Mouse (Mus musculus) brain, embryonic 14.5 days (tissue): ENCODE data around the gene Pltp. TPM values are rescaled to one million over a fixed set of nuclear protein-coding genes. Genes with fewer than 3 reads are reported as not detected.
"Not testable (repeated sequence)": the region's sequence is repeated elsewhere in the genome, so short reads cannot be mapped to it uniquely, and the experiment has no call there.

Experiments
- DNase-seq: peaks from one replicate; pipeline ENCODE4 v3.0.0-alpha.2; 2011; ENCODE audit warnings: low read depth
- CTCF ChIP-seq: fragments of 200-500 bp; IDR thresholded peaks from 2 replicates; pipeline ENCODE4 v1.5.1; 2012; ENCODE audit warnings: inconsistent platforms, mild to moderate bottlenecking, moderate library complexity, borderline replicate concordance; ENCODE audit not compliant: insufficient read depth, insufficient read length; ENCODE audit errors: extremely low read depth
- POLR2A ChIP-seq: fragments of 200-500 bp; IDR thresholded peaks from 2 replicates; pipeline ENCODE4 v1.6.1; 2012; ENCODE audit warnings: mild to moderate bottlenecking, inconsistent platforms, borderline replicate concordance; ENCODE audit not compliant: poor library complexity, insufficient read depth, insufficient read length, severe bottlenecking; ENCODE audit errors: extremely low read depth
- polyA plus RNA-seq: library from polyadenylated mRNA; depleted of rRNA; stranded (reverse); fragments of >200 nt; gene quantifications from 2 replicates; pipeline ENCODE4 v1.2.3, GENCODE M21; 2012

Gene Pltp
- polyA plus RNA-seq, 1 experiment: 109 TPM

DNA sequence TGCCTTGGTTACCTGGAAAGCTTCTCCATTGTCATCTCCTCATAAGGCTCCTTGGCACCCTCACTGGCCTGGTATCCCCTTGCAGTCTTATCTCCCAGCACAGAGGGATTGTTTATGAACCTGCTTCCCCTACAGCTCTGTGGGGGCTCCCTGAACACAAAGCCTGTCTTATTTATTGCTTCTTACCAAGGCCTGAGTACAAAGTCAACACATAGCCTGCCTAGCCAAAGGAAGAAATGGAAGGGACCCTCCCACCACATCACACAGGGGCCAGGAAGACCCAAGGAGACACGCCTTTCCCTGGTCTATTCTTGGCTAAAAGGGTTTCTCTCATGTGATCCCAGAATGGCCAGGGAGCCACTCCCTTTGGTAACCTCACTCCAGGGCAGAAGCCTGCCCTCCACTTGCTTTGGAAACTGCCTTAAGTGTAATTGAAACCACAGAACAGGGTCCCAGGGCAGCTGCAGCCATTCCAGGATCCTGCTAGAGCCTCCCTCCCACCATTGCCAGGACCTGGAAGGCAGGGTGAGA lies 16.8 kb upstream of the Pltp start:
- no peak for DNase-seq
- TF ChIP-seq CTCF: no peak
- no peak for TF ChIP-seq POLR2A

GRCm38 (mm10) chr2:164873621-164874020 lies 16.1 kb upstream of the Pltp start:
- no peak for DNase-seq
- TF ChIP-seq POLR2A: no peak
- no peak for TF ChIP-seq CTCF

- TF ChIP-seq POLR2A (no peak), CTCF (no peak)
- no peak for DNase-seq
Observed at GRCm38 (mm10) chr2:164871602-164872303, 14.2 kb upstream of the Pltp start.

GRCm38 (mm10) chr2:164868491-164868890 lies 11.0 kb upstream of the Pltp start:
- TF ChIP-seq POLR2A (no peak), CTCF (no peak)
- no peak for DNase-seq

GRCm38 (mm10) chr2:164867566-164867965 lies 10.1 kb upstream of the Pltp start:
- no peak for DNase-seq
- TF ChIP-seq CTCF (peak; percentile 54; the same call in 1 of the 2 replicates), POLR2A (no peak)

DNA sequence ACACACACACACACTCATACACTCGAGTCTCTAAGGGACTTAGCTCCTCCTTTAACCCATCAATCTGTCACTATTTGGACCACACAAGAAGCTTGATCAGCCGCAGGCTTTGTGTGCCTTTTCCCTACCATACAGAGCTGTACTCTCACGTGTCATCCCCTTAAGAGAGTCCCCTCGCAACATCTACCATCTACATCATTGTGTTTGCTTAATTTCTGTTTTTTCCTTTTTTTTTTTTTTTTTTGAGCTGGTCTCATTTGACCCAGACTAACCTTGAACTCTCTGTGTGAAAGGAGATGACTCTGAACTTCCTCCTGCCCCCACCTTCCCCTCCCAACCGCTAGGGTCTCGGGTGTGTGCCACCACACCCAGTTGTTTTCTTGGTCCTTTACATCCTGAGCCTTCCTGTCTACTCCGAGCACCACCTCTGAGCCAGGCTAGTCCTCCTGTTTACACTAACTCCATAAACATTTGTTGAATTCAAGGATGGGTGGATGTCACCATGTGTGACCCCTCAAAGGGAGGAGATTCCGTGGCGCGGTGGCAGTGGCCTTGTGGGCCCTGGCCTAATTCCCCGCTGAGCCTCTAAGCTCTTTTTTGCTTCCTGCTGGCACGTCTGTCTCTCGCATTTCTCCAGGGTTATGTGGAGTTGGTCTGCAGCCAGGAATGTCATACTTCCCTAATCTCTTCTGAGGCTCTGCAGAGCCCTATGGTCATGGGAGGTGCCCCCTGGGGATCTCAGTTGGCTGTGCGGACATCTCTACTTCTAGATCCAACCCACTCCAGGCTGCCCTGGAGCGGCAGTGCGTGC lies 9.4 kb upstream of the Pltp start:
- TF ChIP-seq CTCF (no peak), POLR2A (no peak)

DNA sequence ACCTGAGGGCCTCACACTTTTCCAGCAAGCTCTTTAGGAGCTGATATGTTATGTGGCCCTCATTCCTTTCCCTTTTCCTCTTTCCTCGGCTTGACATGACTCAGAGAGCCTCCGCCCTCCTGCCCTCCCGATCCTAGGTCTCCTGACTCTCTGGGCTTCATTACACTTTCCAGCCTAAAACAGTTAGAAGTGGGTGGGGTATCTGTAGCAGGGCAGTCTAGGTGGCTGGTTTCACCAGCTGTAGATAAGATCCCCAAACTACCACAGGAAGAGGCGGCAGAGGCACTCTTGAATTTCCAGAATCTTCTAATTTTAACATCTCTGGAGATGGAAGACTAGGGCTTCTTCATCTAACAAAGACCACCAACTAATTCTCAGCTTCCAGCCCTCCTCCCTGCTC lies 7.1 kb upstream of the Pltp start:
- DNase-seq: no peak
- TF ChIP-seq POLR2A: no peak
- no peak for TF ChIP-seq CTCF

More for the DNA sequence above, 9.4 kb upstream of the Pltp start:
- DNase-seq: no peak

DNA sequence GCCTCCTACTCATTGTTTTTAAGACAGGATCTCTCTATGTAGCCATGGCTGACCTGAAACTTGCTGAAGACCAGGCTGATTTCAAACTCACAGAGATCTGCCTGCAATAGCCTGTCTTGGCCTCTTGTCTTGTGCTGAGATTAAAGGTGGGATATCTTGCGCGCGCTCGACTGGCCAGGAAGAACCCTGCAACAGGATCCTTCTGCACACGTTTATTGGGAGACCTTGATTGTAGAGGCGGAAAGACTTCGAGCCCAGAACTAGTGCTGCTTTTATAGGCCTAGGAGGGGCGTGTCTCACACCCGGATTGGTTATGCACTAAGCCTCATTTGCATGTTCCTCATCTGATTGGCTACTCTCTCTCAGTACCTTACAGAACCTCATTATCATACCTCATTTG lies 5.9 kb upstream of the Pltp start:
- DNase-seq: not testable (repeated sequence)

- no peak for TF ChIP-seq POLR2A
- no peak for TF ChIP-seq CTCF
- peak; percentile 84 for DNase-seq
Observed at GRCm38 (mm10) chr2:164862179-164862861, 4.8 kb upstream of the Pltp start.

GRCm38 (mm10) chr2:164861094-164861493 lies 3.6 kb upstream of the Pltp start:
- no peak for TF ChIP-seq POLR2A
- TF ChIP-seq CTCF: no peak
- no peak for DNase-seq
